Mouse (Mus musculus) adrenal gland, postnatal 36 days (tissue): Measurements from ENCODE around the gene Snx25. TPM values are rescaled to one million over a fixed set of nuclear protein-coding genes. Genes with fewer than 3 reads are reported as not detected.

Experiments
- DNase-seq, 2 experiments: peaks; one replicate each; pipeline ENCODE4 v3.0.0; 2021; ENCODE audit warnings: mixed read lengths in 1 of 2
- total RNA-seq, 2 experiments: library from RNA; stranded (reverse); gene quantifications; 2 replicates each; pipeline ENCODE4 v1.2.3; 2021

Snx25 gene
- total RNA-seq, 2 experiments from 2014 or later, result 17.7 to 18.2 TPM

DNA sequence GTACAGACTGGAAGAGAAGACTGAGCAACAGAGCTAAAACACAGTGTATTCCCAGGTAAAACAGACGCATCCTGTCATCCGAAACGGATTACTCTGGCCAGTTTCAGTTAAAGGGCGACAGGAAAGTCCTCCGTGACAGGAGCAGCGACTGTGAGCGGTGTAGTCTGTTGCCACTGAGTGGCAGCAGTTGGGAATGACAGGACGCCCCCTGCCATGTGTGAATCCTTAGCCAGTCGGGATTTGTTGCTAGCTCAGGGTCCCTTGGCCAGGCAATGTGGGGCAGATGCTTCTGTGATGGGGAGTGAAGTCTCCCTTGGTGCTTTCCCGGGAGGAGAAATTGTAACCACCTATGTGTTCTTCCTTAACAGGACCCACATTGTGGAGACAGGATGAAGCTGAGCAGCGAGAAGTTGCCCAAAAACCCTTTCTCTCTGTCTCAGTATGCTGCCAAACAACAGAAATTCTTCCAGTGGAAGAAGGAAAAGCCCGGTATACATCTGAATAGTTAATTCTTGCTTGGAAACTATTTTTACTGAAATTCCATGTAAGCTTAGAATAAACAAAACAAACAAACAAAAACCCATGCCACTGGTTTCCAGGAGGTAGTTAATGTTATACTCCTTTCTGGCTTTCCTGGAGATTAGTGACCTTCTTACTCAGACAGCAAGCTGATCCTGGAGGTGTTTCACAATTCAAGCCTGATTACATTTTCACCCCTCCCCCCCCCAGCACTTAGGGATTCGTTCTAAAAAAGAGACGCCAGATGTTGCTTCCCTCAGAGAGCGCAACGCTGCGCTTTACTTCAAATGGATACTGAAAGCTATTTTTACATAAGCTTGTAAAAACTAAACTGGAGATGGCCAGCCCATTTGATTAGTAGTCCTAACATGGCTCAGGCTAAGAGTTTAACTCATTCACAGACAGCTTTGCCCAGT is 140.9 kb downstream of the Snx25 start:
- peak in 1 of 2 experiments; percentile 19 for DNase-seq

DNA sequence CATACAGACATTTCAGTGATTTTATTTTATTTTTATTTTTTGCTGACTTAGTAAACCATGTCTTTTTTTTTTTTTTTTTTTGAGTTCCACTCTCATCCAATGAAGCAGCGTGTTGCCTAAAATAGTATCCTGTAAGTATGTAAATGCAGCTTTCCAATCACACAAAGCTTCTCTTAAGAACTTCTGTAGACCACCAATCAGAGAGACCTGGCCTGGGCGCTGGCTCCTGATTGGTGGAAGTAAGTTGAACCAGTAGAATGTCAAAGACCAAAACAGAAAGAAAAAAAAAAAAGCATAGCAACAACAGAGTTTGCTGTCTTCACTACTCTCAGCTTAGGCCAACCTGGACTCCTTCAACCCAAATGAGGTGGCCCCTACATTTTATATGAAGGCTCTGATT is 141.7 kb downstream of the Snx25 start:
- no peak for DNase-seq

DNA sequence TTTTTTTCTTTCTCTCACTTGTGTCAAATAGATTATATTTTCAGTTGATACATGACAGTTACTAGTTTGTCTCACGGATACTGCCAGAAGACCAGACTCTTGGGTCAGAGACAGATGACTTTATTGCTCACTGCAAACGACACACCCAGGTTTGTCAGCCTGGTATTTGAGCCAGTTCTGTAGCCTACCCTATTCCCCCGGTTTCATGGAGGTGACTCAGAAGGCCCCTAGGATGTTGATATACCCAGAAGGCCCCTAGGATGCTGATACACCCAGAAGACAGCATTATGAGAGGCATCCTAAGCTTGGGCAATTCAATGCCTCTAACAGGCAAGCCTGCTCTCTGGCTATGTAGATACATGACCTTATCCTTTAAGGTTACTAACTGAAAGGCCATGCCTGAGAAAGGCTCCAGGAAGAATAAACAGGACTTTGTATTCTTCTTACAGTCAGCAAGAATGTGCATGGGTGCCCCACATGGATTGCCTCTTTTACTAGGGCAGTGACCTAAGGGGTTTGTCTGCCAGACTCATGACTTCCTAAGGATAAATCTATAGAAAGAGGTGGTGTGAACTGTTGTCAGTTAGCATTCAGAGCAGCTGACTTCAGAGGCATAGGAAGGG is 144.8 kb downstream of the Snx25 start:
- no peak for DNase-seq

DNA sequence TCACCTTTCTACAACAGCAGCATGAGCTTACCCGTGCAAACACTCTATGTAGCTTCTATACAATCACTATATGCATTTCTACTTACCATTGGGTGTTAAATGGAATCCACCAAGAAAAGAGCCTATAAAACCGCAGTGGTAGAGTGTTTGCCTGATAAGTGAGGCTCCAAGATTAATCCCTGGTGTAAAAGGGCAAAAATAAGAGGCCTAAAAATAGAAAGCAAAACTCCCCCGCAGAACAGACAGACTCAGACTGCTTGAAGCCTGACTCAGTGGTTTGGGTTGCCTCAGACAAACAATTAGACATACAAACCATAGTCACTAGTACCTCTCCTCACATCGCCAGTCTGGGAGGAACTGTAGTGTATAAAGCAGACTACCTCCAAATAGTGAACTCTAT is 146.4 kb downstream of the Snx25 start, which contains the start of gene Ankrd37:
Gene Ankrd37 (minus strand): TSS at position 112 of the 400 bp plus-strand sequence.
- DNase-seq, result no peak

DNA sequence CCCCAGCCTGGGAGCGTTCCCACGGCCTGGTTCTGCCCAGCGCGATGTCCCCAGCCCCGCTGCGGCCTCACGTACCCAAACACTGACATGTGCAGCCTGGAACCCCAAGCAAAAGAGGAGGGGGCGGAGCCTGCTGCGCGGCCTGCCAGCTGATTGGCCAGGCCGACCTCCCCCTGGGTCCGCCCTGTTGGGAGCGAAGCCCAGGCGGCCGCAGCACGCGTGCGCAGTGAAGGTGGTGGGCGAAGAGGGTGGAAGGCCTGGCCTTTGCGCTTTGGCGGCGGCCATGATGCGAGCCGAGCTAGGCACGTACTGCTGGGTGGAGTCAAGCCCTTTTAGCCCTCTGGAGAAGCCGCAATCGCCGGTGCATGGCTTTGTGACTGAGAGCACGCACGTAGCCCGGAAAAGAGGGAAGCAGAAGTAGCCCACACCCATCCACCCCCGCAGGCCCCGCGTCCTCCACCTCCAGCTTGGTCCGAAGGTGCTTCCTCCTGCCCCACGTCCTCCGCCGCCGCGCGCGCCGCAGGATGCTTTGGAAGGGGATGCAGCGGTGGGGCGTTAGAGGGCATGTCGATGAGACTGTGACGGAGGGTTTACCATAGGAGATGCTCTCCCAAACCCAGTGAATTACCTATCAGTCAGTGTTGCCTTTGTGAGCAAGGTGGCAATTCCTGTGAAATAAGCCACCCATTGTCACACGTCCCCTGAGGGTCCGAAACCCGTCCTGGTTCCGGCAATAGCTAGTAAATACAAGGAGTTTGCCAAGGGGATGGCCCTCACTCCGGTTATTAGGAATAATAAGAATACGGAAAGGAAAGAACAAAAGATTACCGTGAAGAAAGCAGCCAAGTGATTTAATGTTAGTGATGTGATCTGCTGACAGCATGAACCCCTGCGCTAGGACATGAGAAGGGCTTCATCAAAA is 151.9 kb downstream of the Snx25 start:
- DNase-seq, result peak; percentile 100

DNA sequence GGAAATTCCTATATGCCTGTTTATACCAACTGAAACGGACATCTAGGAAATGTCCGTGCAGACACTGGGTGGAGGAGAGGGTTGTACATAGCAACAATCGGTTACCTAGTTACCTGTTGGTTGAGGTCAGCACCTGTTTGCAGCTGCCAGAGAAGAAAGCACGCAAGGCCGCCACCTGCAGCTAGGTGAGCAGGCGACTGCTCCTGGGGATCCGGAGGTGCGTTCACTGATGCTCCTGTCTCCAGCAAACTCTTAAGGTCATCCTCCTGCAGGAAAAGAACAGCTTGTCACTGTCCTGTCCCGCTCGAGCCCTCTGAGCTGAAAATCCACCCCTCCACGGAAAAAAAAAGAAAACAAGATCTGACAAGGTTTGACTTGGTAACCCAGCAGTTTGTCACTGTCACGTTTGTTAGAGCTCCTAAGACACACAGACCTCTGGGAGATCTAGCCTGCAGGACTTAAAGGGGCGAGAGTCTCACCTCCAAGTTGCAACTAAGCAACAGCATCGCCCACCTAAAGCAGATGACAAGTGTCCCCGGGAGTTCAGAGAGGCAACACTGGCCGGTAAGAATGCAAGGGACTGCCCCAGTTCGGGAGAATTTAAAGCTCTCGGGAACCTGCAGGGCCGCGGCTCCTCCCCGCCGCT is 152.7 kb downstream of the Snx25 start, which contains the start of gene Lrp2bp:
Gene Lrp2bp (plus strand): TSS at position 166 of the 646 bp plus-strand sequence.
- DNase-seq, result peak in 1 of 2 experiments; percentile 8

DNA sequence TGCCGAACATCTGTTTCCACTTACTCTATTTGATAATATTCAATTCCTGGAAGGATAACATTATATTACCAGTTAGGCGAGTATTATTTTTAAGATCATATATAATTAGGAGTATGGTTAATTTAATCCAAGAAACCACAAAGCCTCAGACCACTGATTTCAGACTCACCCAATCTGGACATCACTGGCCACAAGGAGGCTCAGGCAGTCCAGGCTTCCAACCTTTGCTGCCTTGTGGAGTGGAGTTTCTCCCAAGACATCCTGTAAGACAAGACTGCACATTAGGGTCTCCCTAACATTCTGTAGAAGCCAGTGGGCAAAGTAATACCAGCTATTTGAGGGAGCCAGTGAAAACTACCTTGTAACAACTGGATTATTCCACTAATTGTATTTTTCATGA is 153.7 kb downstream of the Snx25 start:
- no peak for DNase-seq

DNA sequence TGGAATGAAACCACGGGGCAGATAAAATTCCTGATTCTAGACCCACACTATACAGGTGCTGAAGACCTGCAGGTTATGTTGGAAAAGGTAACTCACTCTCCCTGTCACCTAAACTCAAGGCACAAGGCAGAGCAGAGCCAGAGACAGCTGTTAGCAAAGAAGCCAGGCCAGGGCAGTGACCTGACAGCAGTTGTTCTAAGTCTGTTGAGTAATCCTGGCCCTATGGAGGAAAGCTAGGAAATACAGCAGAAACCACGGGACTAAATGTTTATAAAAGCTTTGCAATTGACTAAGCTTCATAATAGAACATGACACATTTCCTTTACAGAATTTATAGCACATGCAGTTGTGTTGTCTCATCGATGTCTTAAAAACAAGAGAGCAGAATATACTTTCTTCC is 156.4 kb downstream of the Snx25 start:
- no peak for DNase-seq

DNA sequence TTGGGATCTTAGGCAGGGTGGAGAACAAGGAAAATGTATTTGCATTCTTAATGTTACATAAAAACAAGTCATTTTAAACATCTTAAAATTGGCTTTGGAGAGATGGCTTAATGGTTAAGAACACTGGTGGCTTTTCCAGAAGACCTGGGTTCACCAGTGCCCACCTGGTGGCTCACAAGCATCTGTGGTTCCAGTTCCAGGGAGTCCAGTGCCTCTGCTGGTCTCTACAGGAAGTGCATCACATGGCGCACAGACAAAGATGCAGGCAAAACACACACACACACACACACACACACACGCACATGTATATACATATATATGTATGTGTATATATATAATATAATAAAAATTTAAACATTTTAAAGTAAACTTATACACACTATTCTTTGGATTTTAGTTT is 157.8 kb downstream of the Snx25 start:
- DNase-seq, result no peak

DNA sequence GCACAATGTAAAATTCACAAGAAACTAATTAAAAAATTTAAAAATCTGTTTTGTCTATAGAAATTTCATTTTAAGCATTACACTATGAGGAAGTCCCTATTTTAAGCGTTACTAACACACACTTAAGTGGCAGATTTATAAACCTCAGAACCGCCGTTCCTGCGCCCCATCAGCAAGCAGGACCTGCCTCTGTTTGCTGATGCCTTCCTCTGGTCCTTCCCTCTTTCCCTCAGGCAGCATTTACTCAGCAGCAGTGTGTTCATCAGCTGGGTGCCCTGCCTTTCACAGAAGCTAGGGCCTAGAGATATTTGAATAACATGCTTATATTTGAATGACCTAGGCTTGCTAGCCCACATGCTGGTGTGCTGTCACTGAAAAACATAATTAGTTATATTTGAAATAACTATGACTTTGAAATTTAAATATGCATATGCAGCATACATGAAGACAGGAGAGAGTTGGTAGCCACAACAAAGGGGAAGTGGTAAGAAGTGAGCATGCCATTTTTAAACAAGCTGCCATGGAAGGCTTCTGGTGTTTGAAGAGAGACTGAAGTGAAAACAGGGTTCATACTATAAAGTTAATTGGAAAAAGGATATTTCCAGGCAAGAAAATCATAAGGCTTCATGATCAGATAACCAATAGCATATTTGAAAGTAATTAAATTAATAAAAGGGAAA is 161.2 kb downstream of the Snx25 start:
- no peak for DNase-seq

DNA sequence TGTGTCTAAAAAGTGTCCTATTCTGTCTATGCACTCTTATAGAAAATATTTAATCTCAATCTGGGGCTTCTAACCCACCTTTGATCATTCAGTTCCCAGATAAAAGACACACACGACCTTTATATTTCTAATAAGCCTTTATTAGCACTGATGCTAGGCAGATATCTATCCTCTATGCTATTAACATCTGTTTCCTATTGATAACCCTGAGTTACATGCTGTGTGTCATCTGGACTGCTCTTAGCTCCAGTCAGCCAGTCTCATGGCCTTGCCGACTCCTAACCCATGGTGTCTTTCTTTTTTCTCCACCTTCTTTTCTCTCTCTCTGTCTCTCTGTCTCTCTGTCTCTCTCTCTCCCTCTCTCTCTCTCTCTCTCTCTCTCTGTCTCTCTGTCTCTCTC is 163.8 kb downstream of the Snx25 start:
- DNase-seq, result no peak

DNA sequence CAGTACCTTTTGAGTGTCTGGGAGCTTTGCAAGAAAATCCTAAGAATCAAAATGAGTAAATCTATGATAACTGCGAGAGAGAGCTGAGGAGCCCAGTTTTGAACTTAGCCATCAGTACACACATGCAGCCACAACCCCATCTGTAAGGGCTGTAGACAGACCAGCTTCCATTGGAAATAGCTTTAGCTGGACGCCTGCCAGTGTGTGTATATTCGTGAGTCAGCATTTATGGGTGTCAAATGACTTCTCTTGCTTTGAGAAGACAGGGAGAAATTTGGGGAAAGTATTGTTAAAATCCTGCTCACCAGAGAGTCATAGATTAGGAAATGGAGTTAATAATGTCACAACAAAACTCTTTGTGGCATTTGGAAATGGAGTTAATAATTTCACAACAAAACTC is 165.3 kb downstream of the Snx25 start:
- no peak for DNase-seq

Other genes starting within 250 kb of the Snx25 start
- not detected for gene Ccdc110, start 217.5 kb downstream of the Snx25 start, total RNA-seq
- gene 1700029J07Rik, start 176.9 kb downstream of the Snx25 start, total RNA-seq, result 1 to 10 TPM; 1.7 to 2.8 TPM
- 10 to 100 TPM; 47.5 to 64.7 TPM for gene Ufsp2, start 176.6 kb downstream of the Snx25 start, total RNA-seq
- gene Lrp2bp, start 152.9 kb downstream of the Snx25 start, total RNA-seq, result under 1 TPM in 1 of 2 experiments, not detected in 1; 0.26 TPM
- under 1 TPM; 0.60 to 0.82 TPM for gene Ankrd37, start 146.5 kb downstream of the Snx25 start, total RNA-seq
- gene Cfap97, start 388 bp downstream of the Snx25 start, total RNA-seq, result 10 to 100 TPM; 16.3 to 22.1 TPM
- gene Slc25a4, start 59.1 kb upstream of the Snx25 start, total RNA-seq, result 100 to 1,000 TPM; 173 to 193 TPM
- gene Helt, start 142.5 kb upstream of the Snx25 start, total RNA-seq, result not detected